Mouse (Mus musculus): ENCODE data around the gene Ttf2.

Ttf2 gene

GRCm38 (mm10) chr3:100969176-100969917, at the start of gene Ttf2:
Gene Ttf2 (minus strand): TSS chr3:100969663.
- DNase-seq: peak; percentile 94

- DNase-seq: no peak
These were observed 49.0 kb upstream of the Ttf2 start for GRCm38 (mm10) chr3:101018494-101018893.

- DNase-seq: no peak
These were observed 46.6 kb upstream of the Ttf2 start for GRCm38 (mm10) chr3:101016050-101016449.

- DNase-seq: no peak
These were observed 45.8 kb upstream of the Ttf2 start for GRCm38 (mm10) chr3:101015254-101015653.

GRCm38 (mm10) chr3:101013536-101013935, 44.1 kb upstream of the Ttf2 start:
- no peak for DNase-seq

- no peak for DNase-seq
These were observed 43.5 kb upstream of the Ttf2 start for GRCm38 (mm10) chr3:101013005-101013404.

- peak; percentile 19 to 22 for DNase-seq
These were observed 43.1 kb upstream of the Ttf2 start for GRCm38 (mm10) chr3:101012597-101012996.

- peak; percentile 31 to 32 for DNase-seq
These were observed 42.7 kb upstream of the Ttf2 start for GRCm38 (mm10) chr3:101012131-101012571.

GRCm38 (mm10) chr3:101011203-101011600, 41.7 kb upstream of the Ttf2 start:
- DNase-seq: no peak

- peak; percentile 58 to 62 for DNase-seq
These were observed 41.2 kb upstream of the Ttf2 start for GRCm38 (mm10) chr3:101010589-101011202.

GRCm38 (mm10) chr3:101007112-101007782, 37.8 kb upstream of the Ttf2 start:
- DNase-seq: no peak

GRCm38 (mm10) chr3:101005392-101005791, 35.9 kb upstream of the Ttf2 start:
- no peak for DNase-seq

- DNase-seq: no peak
These were observed 34.3 kb upstream of the Ttf2 start for GRCm38 (mm10) chr3:101003575-101004356.

GRCm38 (mm10) chr3:100999732-101000131, 30.3 kb upstream of the Ttf2 start:
- no peak for DNase-seq

GRCm38 (mm10) chr3:100998904-100999340, 29.5 kb upstream of the Ttf2 start:
- peak; percentile 84 to 88 for DNase-seq

GRCm38 (mm10) chr3:100997785-100998570, 28.5 kb upstream of the Ttf2 start:
- DNase-seq: no peak

GRCm38 (mm10) chr3:100994252-100994651, 24.8 kb upstream of the Ttf2 start:
- DNase-seq: no peak

- DNase-seq: peak in 1 of 2 experiments; percentile 26
These were observed 24.3 kb upstream of the Ttf2 start for GRCm38 (mm10) chr3:100993718-100994117.

- no peak for DNase-seq
These were observed 23.7 kb upstream of the Ttf2 start for GRCm38 (mm10) chr3:100993158-100993557.

- DNase-seq: no peak
These were observed 20.8 kb upstream of the Ttf2 start for GRCm38 (mm10) chr3:100990231-100990630.

GRCm38 (mm10) chr3:100989417-100989816, 20.0 kb upstream of the Ttf2 start:
- DNase-seq: no peak

- peak; percentile 30 to 40 for DNase-seq
These were observed 9.8 kb upstream of the Ttf2 start for GRCm38 (mm10) chr3:100979290-100979689.
